Mouse (Mus musculus) CH12F3 (cell line): Measurements from ENCODE around the gene Smad6.

Source experiments
- in situ Hi-C: fragments of 300-500 bp; cut with MboI; formaldehyde crosslinking; loops from 2 replicates; pipeline ENCODE4 v1.14.3; 2020; ENCODE audit warnings: low sequenced_read_pairs

Gene Smad6

DNA sequence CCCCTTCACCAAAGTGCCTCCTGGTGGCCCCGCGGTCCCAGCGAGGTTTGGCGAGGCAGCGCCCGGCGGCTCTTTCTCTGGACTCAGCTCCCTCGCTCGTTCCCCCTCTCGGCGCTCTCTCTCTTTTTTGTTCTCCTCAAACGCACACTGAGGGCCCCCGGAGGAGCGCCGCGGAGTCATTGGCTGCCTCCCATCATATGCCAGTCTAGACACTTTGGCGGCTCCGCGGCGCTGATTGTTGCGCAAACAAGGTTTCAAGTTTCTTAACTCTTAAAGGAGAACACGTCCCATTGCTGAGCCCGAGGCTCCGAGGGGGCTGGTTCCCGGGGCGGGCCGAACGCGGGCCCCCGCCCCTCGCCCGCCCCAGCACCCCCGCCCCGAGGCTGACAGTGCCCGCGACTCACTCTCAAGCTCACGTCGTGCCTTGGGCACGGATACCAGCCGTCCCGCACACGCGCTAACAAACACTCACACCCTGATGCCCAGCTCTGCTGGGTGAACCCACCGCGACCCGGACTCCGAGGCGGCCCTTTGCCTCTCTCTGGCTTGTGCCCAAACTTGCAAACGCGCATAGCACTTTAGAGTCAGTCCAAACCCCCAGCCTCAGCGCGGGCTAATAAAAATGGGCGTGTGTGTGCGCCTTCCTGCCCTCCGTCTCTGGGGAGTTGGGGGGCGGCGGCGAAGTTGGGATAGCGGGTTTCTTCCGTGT lies at the start of gene Smad6:
TSS of gene Smad6 (minus strand) at position 207 of the 709 bp plus-strand sequence.
- in situ Hi-C loops = no loop called here

DNA sequence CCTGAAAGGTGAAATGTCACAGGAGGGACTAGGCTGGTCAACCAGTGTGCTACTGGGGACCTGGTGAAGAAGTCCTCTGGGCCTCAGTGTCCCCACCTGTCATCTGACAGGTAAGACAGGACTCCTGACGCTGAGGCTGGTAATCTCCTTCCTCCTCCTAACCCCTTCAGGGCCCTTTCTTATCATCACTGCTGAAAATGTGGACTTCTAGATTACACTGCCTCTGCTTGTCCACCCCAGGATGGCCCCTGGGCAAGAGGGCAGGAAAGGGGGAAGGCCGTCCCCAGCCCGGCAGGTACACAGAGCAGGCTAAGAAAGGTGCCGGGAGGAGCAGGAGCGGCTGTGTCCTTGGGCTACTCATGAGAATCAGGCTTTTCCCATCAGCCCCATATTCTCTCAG lies 48.8 kb upstream of the Smad6 start:
- in situ Hi-C loops = no loop called here

DNA sequence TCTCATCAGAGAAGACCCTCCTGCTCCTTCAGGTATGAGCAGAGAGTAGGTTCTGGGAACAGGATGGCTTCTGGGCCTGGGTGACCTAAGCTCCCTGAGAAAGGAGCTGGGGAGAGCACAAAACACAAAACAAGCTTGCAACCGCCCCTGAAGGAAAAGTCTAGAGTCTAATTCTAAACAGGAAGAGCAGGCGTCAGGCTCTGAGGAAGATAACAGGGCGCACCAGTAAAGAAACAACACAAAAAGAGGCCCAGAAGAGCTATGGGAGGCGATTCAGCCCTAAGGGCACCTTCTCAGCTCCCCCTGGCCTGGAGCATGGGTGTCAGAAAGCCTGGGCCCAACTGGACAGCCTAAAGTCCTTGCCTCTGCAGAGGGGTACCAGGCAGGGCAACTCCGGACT lies 47.3 kb upstream of the Smad6 start:
- in situ Hi-C loops = no loop called here

DNA sequence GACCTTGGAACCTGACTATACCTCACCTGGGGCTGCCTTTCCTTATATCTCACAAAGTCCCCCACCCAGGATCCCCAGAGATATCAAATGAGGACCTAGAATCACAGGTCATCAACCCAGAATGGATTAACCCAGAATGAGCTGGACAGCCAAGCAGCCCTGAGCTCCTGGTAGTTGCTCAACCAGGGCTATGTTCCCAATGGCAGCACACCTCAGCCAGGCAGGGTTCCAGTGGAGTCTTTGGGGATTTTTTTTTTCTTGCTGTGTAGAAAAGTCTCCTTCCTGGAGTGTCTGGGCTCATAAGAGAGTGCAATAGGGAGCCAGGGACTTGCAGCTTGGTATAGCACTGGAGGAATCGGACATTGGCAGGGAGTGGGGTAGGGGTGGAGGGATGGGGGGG lies 46.7 kb upstream of the Smad6 start:
- in situ Hi-C loops = no loop called here

DNA sequence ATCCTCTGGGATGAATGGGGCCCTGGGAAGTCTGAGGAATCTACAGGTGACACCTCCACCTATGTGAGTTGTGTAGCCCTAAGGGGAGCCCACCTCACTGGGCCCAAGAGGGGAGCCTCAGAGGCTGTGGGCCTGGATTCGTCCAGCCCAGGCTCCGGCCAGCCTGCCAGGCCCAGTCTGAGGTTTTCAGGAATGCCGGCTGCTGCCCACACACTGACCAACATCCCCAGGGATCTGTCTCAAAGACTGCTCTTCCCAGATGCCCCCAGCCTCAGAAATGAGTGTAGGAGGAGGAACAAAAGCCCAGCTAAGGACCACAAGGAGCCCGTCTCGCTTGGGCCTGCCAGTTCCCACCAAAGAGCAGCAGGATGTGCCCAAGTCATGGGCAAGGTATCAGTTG lies 45.9 kb upstream of the Smad6 start:
- in situ Hi-C loops = no loop called here

DNA sequence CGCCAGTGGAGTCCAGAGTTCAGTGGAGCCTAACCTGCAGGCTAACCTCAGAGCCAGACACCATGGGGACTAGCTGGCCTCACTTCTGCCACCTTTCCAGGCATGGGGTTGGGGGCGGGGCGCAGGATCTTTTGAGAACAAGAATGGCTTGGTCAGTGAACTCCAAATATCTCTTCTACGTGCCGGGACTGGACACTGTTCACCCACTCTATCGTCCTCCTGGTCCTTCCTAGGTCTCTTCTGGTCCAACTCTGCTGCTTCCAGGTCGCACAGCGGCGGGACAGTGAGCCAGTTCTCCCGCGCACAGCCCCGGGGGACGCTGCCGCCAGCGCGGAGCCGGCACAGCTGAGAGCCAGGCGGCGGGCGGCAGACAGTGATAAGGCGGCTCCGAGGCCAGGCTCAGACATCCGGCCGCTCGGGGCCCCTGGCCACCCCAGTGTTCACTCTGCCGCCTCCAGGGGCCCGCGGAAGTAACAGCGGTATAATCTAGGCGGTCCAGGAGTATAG lies 38.2 kb upstream of the Smad6 start:
- in situ Hi-C loops = no loop called here

DNA sequence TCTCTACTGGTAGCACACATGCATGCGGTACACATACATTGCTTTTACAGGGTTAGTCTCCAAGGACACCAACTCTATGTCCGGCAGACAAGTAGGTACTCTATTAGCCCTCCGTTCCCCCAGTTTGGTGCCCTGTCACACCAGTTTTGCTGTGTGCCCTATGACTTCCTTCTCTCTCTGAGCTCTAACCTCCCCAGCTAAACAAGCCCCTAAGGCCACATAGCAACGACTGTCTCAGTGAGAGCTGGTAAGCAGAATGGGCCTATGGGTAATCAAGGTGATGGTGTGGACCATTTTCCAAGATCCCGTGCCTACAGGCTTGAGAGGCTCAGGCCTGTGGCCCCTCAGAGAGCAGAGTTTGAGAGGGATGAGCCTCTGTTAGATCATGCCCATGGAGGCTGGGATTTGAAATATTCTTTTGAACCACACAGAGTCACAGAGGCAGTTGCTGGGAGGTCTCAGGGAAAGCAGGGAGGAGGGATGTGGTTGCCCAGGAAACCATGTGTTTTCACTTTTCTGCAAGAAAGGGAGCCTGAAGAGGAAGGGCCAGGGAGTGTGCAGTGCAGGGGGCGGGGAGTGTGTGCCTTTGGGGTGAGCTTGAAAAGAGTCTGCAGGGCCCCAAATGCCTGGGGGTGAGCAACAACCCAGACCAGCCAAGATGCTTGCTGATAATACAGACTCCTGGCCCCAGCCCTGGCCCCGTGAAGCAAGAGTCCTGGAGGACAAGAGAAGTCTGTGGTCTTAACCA lies 36.2 kb upstream of the Smad6 start:
- in situ Hi-C loops = no loop called here

DNA sequence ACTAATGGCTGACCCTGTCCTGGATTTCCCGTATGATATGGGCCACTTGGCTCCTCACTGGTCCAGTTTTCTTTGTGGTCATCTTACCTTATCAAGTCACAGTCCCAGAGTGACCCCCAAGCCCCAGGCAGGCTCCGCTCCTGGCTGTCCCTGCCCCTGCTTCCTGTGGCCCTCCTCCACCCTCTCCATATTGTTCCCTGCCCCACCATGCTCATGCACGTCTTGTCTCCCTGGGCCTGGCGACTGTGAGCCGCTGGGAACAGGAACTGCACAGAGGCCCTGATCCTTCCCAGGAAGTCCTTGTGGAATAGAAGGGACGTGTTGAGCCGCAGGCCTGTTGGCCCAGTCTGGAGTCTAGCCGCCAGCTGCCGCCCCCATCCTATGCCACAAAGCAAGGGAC lies 33.3 kb upstream of the Smad6 start:
- in situ Hi-C loops = no loop called here

DNA sequence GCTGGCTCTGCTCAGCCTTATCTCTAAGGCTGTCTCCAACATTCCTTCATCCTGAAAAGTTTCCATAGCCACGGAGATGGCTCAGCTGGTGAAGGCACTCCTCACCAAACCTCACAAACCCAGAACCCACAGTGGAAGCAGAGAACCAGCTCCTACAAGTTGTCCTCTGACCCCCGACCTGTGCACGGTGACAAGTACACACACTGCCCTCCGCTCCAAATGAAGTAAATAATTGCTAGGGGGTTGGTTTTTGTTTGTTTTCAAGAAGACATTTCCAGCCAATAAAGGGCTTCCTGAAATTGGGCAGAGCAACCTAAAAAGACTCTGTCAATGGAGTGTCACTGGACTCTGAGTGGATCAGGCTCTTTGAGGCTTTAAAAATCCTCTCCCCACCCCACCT lies 31.9 kb upstream of the Smad6 start:
- in situ Hi-C loops = no loop called here

DNA sequence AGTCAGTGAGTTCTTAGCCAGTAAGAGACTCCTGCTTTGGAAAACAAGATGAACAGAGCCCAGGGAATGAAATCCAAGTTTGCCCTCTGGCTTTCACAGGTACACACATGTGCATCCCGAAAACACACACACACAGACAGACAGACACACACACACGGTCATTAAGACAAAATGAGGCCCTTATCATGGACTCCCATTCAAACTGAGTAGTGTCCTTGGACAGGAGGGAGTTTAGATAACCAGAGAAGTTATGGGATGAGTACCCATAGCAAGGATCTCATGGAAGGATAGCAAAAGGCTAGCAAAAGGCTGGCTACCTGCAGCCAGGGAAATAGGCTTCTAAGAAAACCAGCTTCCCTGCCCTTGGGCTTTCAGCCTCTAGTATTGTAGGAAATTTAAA lies 29.4 kb upstream of the Smad6 start:
- in situ Hi-C loops = no loop called here

DNA sequence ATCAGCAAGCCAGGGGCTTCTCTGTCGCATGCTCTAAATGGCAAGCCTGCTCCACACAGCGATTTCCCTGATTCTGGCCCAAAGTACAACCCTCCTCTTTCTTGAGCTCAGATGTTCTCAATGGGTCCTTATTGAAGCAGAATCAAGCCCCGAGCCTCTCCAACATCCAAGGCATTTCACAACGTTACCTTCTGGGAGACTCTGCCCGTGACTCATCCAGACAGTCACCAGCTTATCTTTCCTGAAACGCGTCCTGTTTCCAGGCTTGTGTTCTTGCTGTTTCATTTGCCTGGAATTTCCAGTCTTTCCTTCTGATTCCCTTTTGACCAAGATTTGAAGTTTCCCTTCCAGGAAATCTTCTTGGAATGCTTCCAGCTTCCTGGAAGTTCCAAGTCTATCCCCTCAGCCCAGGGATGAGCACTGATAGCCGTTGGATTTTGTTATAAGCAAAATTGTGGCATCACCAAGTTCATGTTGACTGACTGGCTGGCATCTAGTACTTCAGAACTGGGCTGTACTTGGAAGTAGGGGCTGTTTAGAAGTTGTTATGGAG lies 28.7 kb upstream of the Smad6 start:
- in situ Hi-C loops = no loop called here

DNA sequence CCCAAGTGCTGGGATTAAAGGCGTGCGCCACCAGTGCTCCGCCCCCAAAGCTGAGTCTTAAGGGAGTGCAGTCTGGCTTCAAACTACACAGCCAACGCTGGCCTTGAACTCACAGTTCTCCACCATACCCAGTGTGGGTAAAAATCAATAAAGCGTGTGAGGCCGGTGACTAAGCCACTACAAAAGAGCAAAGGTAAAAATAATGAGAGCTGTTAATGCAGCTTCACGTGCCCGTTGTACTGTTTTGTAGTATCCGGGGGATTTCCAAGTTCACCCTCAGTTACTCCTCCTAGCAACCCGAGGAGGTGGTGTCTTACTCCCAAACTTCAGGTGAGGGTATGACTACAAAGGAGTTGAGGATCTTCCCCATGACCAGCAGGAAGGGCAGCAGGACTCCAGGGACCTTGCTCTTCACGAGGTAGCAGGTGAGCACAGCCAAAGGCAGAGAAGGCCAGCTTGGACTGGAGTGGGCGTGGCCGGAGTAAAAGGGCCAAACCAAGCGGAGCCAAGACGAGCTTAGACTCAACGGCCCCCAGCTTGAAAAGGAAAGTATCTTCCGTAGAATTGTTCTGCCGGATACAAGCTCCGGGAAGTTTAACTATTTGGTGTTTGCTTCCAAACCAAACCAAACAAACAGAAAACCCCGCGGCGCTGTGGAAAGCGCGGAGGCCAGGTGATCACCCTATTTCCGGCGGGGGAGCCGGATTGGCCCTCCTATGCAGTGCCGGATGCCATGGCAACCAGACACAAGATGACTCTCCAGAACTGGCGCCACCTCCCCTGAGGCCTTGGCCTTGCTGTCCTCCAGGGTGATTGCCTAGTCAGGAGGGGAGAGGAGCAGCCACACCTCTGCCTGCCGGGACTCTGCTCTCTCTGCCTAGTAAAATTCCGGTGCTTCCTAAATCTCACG lies 27.9 kb upstream of the Smad6 start:
- in situ Hi-C loops = no loop called here

DNA sequence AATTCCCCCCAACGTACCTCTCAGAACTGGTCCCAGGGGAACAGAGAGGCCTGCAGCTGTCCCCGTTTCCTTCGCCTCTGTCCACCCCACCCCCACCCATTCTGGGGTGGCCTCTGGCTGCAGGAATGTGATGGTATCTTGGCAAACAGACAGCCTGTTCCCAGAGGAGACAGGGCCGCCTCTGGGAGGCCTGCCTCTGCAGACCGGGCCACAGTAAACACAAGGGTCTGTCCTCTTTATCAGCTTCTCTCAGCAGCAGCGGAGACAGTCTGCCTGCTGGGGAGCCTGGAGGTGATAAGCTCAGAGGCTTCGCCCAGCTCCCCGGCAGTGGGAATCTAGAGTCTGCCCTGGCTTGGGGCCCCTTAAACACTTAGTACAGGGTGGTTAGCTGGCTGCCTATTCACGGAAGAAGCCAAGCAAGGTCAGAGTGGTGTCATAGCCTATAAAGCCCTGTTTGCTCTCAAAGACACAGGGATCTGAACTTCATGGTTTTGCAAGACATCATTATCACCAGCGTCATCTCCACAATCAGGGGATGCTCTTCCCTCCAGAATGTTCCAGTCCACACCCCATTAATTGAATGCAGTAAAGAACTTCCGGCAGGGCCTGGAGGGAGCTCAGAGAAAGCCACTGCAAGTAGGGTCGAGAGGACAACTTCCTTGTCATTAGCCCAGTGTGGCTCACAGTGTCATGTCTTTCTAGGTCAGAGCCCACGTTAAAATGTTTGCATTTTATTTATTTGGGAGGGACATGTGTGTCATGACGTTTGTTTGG lies 23.4 kb upstream of the Smad6 start:
- in situ Hi-C loops = no loop called here

DNA sequence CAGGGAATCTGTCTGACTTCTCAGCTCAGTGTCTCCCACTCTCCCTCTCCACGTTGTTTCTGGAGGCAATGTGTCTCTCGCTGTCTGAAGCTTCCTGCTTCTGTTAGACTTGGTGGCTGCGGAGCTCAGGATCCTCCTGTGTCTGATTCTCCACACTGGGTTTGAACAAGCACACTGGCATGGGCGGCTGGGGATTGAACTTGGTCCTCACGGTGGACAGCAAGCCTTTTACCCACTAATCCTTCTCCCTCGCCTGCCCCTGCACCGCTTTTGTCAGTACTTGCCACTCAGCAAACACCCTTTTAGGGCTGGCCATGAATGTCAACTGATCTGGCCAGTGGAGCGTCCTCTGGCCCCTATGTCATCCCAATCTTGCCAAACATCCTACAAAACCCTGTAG lies 22.5 kb upstream of the Smad6 start:
- in situ Hi-C loops = no loop called here

DNA sequence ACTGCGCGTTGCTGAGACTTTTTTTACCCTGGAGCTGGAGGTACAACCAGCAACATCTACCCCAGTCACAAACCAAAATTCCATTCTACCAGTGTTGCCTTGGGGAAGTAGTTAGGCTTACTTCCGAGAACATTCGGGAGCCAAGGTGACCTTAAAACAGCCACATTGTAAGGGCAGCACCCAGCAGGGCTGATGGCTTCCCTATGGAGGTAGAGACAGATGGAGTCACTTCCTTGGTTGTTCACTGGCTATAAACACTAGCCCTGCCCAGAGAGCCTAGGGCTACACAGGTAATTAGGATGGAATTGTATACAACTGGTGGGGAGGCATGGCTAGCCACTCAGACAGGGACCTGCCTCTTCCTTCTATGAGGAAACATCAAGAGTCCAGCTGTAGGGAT lies 21.1 kb upstream of the Smad6 start:
- in situ Hi-C loops = no loop called here

DNA sequence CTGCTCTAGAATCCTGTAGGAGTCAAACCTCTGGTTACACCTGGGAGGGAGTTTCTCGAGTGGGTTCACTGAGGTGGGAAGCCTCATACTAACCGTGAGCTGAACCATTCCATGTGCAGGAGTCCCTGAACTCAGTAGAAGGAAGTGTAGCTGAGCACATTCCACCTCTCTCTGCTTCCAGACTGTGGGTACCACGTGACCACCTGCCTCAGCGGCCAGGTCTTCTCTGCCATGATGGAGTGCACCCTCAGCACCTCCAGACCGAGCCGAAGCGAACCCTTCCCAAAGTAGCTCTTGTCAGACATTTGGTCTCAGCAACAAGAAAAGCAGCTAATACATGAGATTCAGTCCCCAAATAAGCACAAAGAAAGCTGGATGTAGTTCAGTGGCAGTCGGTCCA lies 20.4 kb upstream of the Smad6 start:
- in situ Hi-C loops = no loop called here

DNA sequence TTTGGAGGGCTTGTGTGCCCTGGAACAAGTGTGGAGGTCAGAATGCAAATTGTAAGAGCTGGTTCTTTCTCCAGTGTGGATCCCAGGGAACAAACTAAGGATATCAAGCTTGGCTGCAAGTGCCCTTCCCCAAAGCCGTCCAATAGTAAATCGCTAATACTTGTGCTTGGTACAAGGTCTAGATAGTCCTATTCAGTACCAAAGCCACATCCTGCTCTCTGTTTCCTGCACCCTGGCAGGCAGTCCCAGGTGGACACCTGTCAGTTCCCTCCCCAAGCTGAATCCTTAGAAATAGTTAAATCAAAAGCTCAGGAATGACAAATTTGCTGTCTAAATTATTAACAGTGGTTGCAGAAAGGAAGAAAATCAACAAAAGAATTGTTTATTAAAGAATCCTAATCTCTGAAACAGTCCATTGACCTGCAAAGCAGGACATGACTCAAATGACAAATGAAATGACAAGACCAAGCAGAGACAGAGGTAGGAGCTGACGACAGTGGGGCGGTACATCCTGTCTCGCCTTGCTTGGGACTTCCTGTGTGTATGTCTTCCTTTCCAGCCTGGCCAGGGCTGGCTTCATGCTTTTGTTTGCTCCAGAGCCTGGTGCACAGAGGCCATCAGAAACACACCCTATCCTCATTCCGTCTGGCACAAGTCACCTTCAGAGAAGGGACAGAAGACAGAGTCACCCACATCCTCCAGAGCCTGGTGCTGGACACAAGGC lies 8.2 kb upstream of the Smad6 start:
- in situ Hi-C loops = no loop called here

DNA sequence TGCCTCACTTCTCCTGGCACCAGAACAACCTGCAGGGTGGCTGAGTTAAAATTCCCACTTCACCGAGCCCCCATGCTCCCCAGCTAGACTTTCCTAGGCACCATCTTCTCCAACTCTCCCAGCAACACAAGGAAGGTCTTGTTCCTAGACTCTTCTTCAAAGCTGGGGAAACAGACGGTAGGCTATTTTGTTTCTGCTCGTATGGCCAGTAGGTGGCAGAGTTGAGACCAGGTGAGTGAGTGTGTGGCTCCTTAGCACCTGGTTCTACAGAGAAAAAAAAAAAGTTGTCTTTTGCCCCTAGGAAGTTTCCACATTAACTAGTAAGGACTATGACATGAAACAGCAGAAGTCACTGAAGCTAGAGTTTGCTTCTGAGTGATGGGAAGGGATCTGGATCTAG lies 3.7 kb upstream of the Smad6 start:
- in situ Hi-C loops = no loop called here

DNA sequence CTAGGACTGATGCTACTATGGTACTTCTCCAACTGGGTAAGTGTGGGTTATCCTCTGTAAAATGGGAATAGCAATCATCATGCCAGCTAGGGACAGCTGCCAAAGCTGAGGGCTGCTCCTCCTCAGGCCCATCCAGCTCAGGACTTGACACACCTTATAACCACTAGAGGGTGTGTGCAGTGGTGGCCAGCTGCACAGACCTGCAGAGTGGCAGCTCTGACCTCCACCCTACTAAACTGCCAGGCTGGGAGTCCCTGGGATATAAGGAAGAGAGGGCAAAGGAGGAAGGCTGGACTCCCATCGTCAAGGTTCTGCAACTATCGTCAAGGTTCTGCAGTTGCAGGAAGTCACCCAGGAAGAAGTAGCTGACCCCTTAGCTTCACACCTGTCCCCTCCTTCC lies 3.1 kb upstream of the Smad6 start:
- in situ Hi-C loops = no loop called here
